Mouse (Mus musculus) neural tube, embryonic 14.5 days (tissue): Measurements from ENCODE around the gene Gm20449. TPM values are rescaled to one million over a fixed set of nuclear protein-coding genes. Genes with fewer than 3 reads are reported as not detected.
"Not testable (repeated sequence)": the region's sequence is repeated elsewhere in the genome, so short reads cannot be mapped to it uniquely, and the experiment has no call there.

Experiments
- ATAC-seq: fragments of 200-750 bp; cut with Nextera tagmentation; 2 replicates; pipeline ENCODE4 v1.8.0; 2017; ENCODE audit warnings: low read depth, mild to moderate bottlenecking, moderate TSS enrichment, moderate library complexity
- H3K27ac ChIP-seq: fragments of 300-500 bp; sonication (generic); 2 replicates; pipeline ENCODE4 v1.5.1; 2014; ENCODE audit warnings: low read depth, mild to moderate bottlenecking, control low read depth, low read length, moderate library complexity, mixed read lengths
- H3K27me3 ChIP-seq: fragments of 300-500 bp; sonication (generic); 2 replicates; pipeline ENCODE4 v1.6.1; 2014; ENCODE audit warnings: low read length; ENCODE audit not compliant: control insufficient read depth, insufficient read depth
- H3K36me3 ChIP-seq: fragments of 300-500 bp; sonication (generic); 2 replicates; pipeline ENCODE4 v1.6.1; 2014; ENCODE audit warnings: low read length, mixed read lengths; ENCODE audit not compliant: control insufficient read depth, insufficient read depth
- H3K4me1 ChIP-seq: fragments of 300-500 bp; sonication (generic); 2 replicates; pipeline ENCODE4 v1.6.1; 2014; ENCODE audit warnings: low read length; ENCODE audit not compliant: control insufficient read depth, insufficient read depth
- H3K4me2 ChIP-seq: fragments of 300-500 bp; sonication (generic); 2 replicates; pipeline ENCODE4 v1.6.1; 2014; ENCODE audit warnings: mild to moderate bottlenecking, low read depth, low read length, control low read depth
- H3K4me3 ChIP-seq: fragments of 300-500 bp; sonication (generic); 2 replicates; pipeline ENCODE4 v1.5.1; 2014; ENCODE audit warnings: low read depth, low read length, control low read depth, mixed read lengths
- H3K9ac ChIP-seq: fragments of 300-500 bp; sonication (generic); replicated peaks from 2 replicates; pipeline ENCODE4 v1.6.1; 2014; ENCODE audit warnings: low read depth, mild to moderate bottlenecking, control low read depth, low read length, mixed read lengths
- H3K9me3 ChIP-seq: fragments of 300-500 bp; sonication (generic); 2 replicates; pipeline ENCODE4 v1.6.1; 2016; ENCODE audit warnings: low read length; ENCODE audit not compliant: control insufficient read depth
- WGBS: fragments of 180-500 bp; shearing (Covaris S2); extraction: QIAGEN DNeasy Blood & Tissue Kit; methylation state at CpG from one replicate; pipeline ENCODE4 v1.1.7; 2014; 5-methylcytosine and 5-hydroxymethylcytosine counted together
- polyA plus RNA-seq: library from polyadenylated mRNA; unstranded; fragments of >200 nt; fragmentation: Nextera tagmentation; extraction: Ambion mirVana; gene quantifications from 2 replicates; pipeline ENCODE4 v1.2.1, GENCODE M21; 2014

Gene Gm20449
- polyA plus RNA-seq: 0.21 and 0.23 TPM in 2 replicates

- H3K4me3 ChIP-seq: peak within 1 kb of the TSS; percentile 64
- peak within 1 kb of the TSS; percentile 58 for H3K9ac ChIP-seq
- no peaks in the 10 kb centered on the region for H3K27me3 ChIP-seq
- H3K4me1 ChIP-seq: no peaks in the 10 kb centered on the region
- no peaks in the 10 kb centered on the region for H3K36me3 ChIP-seq
- ATAC-seq: peak; percentile 99
- H3K9me3 ChIP-seq: no peaks in the 10 kb centered on the region
- H3K27ac ChIP-seq: no peak within 1 kb of the TSS
- WGBS: under 1% methylated on average over 18 of the region's 18 CpGs
- peak within 1 kb of the TSS; percentile 89 for H3K4me2 ChIP-seq
Observed at GRCm38 (mm10) chr7:41499389-41500049, at the start of gene Gm20449, which contains the start of gene AW146154. TSS of gene Gm20449 (minus strand) at chr7:41499417. TSS of gene AW146154 (minus strand) at chr7:41499890.

GRCm38 (mm10) chr7:41512672-41513071 is 13.5 kb upstream of the Gm20449 start:
- Histone ChIP-seq H3K4me3 (no peak overlapping the region), H3K9me3 (no peaks in the 10 kb centered on the region), H3K27me3 (no peaks in the 10 kb centered on the region), H3K9ac (no peak overlapping the region), H3K27ac (no peak overlapping the region), H3K4me2 (no peak overlapping the region), H3K36me3 (no peaks in the 10 kb centered on the region), H3K4me1 (no peaks in the 10 kb centered on the region)
- 81% methylated on average over 3 of the region's 3 CpGs for WGBS
- ATAC-seq: no peak

GRCm38 (mm10) chr7:41512207-41512606 is 13.0 kb upstream of the Gm20449 start:
- H3K36me3 ChIP-seq: no peaks in the 10 kb centered on the region
- H3K4me2 ChIP-seq: no peak overlapping the region
- H3K4me1 ChIP-seq: no peaks in the 10 kb centered on the region
- H3K9me3 ChIP-seq: no peaks in the 10 kb centered on the region; the same call in 1 of the 2 replicates
- no peak for ATAC-seq
- H3K27ac ChIP-seq: no peak overlapping the region
- H3K4me3 ChIP-seq: no peak overlapping the region
- no peak overlapping the region for H3K9ac ChIP-seq
- 27% methylated on average over 1 of the region's 1 CpGs for WGBS
- H3K27me3 ChIP-seq: no peaks in the 10 kb centered on the region

GRCm38 (mm10) chr7:41502402-41502801 is 3.2 kb upstream of the Gm20449 start:
- WGBS: 61% methylated on average over 1 of the region's 1 CpGs
- H3K4me3 ChIP-seq: no peak overlapping the region
- no peaks in the 10 kb centered on the region for H3K36me3 ChIP-seq

GRCm38 (mm10) chr7:41500151-41500934 is 1.1 kb upstream of the Gm20449 start:
- no peaks in the 10 kb centered on the region for H3K36me3 ChIP-seq
- no peaks in the 10 kb centered on the region for H3K27me3 ChIP-seq
- peak overlapping the region; percentile 89 for H3K4me2 ChIP-seq
- no peaks in the 10 kb centered on the region for H3K9me3 ChIP-seq
- no peak overlapping the region for H3K27ac ChIP-seq
- no peak overlapping the region; the same call in 1 of the 2 replicates for H3K9ac ChIP-seq
- H3K4me3 ChIP-seq: peak overlapping the region; percentile 64
- H3K4me1 ChIP-seq: no peaks in the 10 kb centered on the region
- ATAC-seq: peak; percentile 16
- WGBS: 20% methylated on average over 22 of the region's 22 CpGs

More at GRCm38 (mm10) chr7:41502402-41502801, 3.2 kb upstream of the Gm20449 start:
- Histone ChIP-seq H3K27me3 (no peaks in the 10 kb centered on the region), H3K4me2 (no peak overlapping the region), H3K9me3 (no peaks in the 10 kb centered on the region; the same call in 1 of the 2 replicates), H3K4me1 (no peaks in the 10 kb centered on the region), H3K27ac (no peak overlapping the region), H3K9ac (no peak overlapping the region)
- ATAC-seq: no peak

GRCm38 (mm10) chr7:41499018-41499388 is 214 bp downstream of the Gm20449 start:
- not testable (repeated sequence) for H3K27ac ChIP-seq, ATAC-seq, H3K9me3 ChIP-seq, H3K9ac ChIP-seq, H3K4me1 ChIP-seq, H3K27me3 ChIP-seq, H3K36me3 ChIP-seq
- WGBS: 0% methylated on average over 6 of the region's 6 CpGs
- H3K4me2 ChIP-seq: peak overlapping the region; percentile 89
- H3K4me3 ChIP-seq: peak overlapping the region; percentile 64

GRCm38 (mm10) chr7:41498464-41498863 is 753 bp downstream of the Gm20449 start:
- not testable (repeated sequence) for H3K4me3 ChIP-seq, H3K27me3 ChIP-seq, H3K36me3 ChIP-seq, H3K4me1 ChIP-seq, ATAC-seq, H3K27ac ChIP-seq, H3K4me2 ChIP-seq, H3K9ac ChIP-seq, H3K9me3 ChIP-seq
- WGBS: 56% methylated on average over 2 of the region's 4 CpGs

GRCm38 (mm10) chr7:41497871-41498270 is 1.3 kb downstream of the Gm20449 start:
- Histone ChIP-seq H3K4me2 (no peak overlapping the region), H3K9me3 (no peaks in the 10 kb centered on the region), H3K4me1 (no peaks in the 10 kb centered on the region), H3K27me3 (no peaks in the 10 kb centered on the region), H3K36me3 (no peaks in the 10 kb centered on the region), H3K27ac (no peak overlapping the region), H3K9ac (no peak overlapping the region), H3K4me3 (no peak overlapping the region)
- no peak for ATAC-seq
- 100% methylated on average over 2 of the region's 2 CpGs for WGBS

- 1% methylated on average over 10 of the region's 10 CpGs for WGBS
- Histone ChIP-seq H3K9ac (no peak overlapping the region), H3K4me3 (no peak overlapping the region), H3K36me3 (no peaks in the 10 kb centered on the region), H3K27me3 (no peaks in the 10 kb centered on the region), H3K27ac (no peak overlapping the region), H3K9me3 (no peaks in the 10 kb centered on the region), H3K4me2 (0 out of 2 replicates have a peak overlapping the region, but pooled peaks have one; percentile 16), H3K4me1 (no peaks in the 10 kb centered on the region)
- ATAC-seq: no peak; the same call in 1 of the 2 replicates
Observed at GRCm38 (mm10) chr7:41451864-41452263, 47.4 kb downstream of the Gm20449 start.
